ENCODE assay signal across 18 mouse cellular contexts in the genomic region with DNA sequence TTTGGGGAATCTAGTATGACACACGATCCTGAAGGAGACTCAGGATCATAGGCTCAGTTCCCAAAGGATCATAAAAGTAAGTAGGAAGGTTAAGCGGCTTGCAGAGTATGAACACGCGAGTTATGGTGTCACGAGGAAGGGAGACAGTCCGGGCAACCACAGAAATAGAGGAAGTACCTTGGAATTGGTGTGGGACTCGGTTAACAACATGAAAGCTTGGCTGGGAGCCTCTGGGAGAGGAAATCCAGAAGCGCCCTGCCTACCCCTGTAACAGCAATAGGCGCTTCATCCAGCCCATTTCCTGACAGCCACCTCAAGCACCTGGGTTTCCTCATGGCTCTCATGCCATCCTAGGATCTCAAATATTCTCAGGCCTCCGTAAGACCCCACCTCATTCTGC. TPM values are rescaled to one million over a fixed set of nuclear protein-coding genes. Genes with fewer than 3 reads are reported as not detected.
DNase-seq lines count a peak whose midpoint lies in the region; ATAC-seq and TF ChIP-seq lines count a peak whose summit lies in the region.
"Had no signal": no experiment of that assay in that cellular context is flagged by ENCODE, and none has a peak within 500 bp of the region (broad histone marks: within the 10 kb centered on the region; RNA-seq: fewer than 3 reads in every experiment).

No protein-coding gene starts in this region.

- H3K27me3 ChIP-seq in heart, embryonic 11.5 days (ENCODE audit: control insufficient read depth, insufficient read depth, low read length) = peaks cover 4% of the 10 kb centered on the region; the same call in 1 of the 2 replicates
- H3K27me3 ChIP-seq in lung, embryonic 14.5 days (ENCODE audit: insufficient read depth, low read length) = no peaks in the 10 kb centered on the region
- no peaks in the 10 kb centered on the region for H3K27me3 ChIP-seq in liver, embryonic 14.5 days (ENCODE audit: control insufficient read depth, insufficient read depth, low read length)
- H3K27me3 ChIP-seq in hindbrain, postnatal 0 days (ENCODE audit: insufficient read depth, low read length) = no peaks in the 10 kb centered on the region
- H3K27me3 ChIP-seq: hindbrain, embryonic 15.5 days had no signal

- no peak for TF ChIP-seq EP300 in liver, embryonic 14.5 days (IDR thresholded peaks at IDR 0.05; ENCODE audit: low read depth)

- peaks cover 24% of the 10 kb centered on the region for H3K4me1 ChIP-seq in heart, embryonic 11.5 days (ENCODE audit: control insufficient read depth, insufficient read depth, low read length)
- H3K4me1 ChIP-seq in lung, embryonic 14.5 days (ENCODE audit: insufficient read depth) = peaks cover 39% of the 10 kb centered on the region
- peaks cover 34 to 56% of the 10 kb centered on the region in 2 experiments for H3K4me1 ChIP-seq in liver, embryonic 14.5 days (replicated peaks; ENCODE audit: control insufficient read depth in 2 of 2, insufficient read depth in 2 of 2, low read length in 1 of 2)
- peaks cover 6% of the 10 kb centered on the region for H3K4me1 ChIP-seq in hindbrain, postnatal 0 days (ENCODE audit: insufficient read depth, low read length)

- no peak overlapping the region for H3K4me3 ChIP-seq in heart, embryonic 11.5 days (ENCODE audit: low read depth, low read length)
- peak overlapping the region; percentile 7; the same call in 1 of the 2 replicates for H3K4me3 ChIP-seq in lung, embryonic 14.5 days (ENCODE audit: low read depth, low read length)
- peak overlapping the region; percentile 43 to 44 for H3K4me3 ChIP-seq in liver, embryonic 14.5 days (ENCODE audit: insufficient read depth in 1 of 2, low read depth in 2 of 2, low read length in 2 of 2)
- no peak overlapping the region for H3K4me3 ChIP-seq in hindbrain, postnatal 0 days (ENCODE audit: low read length)
- H3K4me3 ChIP-seq: hindbrain, embryonic 15.5 days; left cerebral cortex, adult 2 months; limb, embryonic 10.5 days had no signal

- ATAC-seq in heart, embryonic 11.5 days (replicated peaks; ENCODE audit: insufficient number of reproducible peaks, low FRiP score, low TSS enrichment) = no peak
- no peak for ATAC-seq in lung, embryonic 14.5 days (ENCODE audit: insufficient read depth)
- peak; percentile 66 for ATAC-seq in common myeloid progenitor, adult 5-6 weeks (replicated peaks; ENCODE audit: low read depth, poor library complexity, severe bottlenecking)
- ATAC-seq in liver, embryonic 14.5 days (ENCODE audit: insufficient read depth) = peak; percentile 4; the same call in 1 of the 2 replicates
- ATAC-seq in hindbrain, postnatal 0 days = no peak
- ATAC-seq: forebrain, embryonic 14.5 days had no signal

- intact Hi-C loops in heart, postnatal 36 days (cut with DNase I) = no loop called here

- peak overlapping the region; percentile 0; the same call in 1 of the 2 replicates for H3K4me2 ChIP-seq in heart, embryonic 11.5 days
- peak overlapping the region; percentile 53 for H3K4me2 ChIP-seq in lung, embryonic 14.5 days
- H3K4me2 ChIP-seq in liver, embryonic 14.5 days (ENCODE audit: low read depth) = peak overlapping the region; percentile 76
- H3K4me2 ChIP-seq in hindbrain, postnatal 0 days (ENCODE audit: low read depth, low read length) = no peak overlapping the region
- H3K4me2 ChIP-seq: hindbrain, embryonic 15.5 days had no signal

- TF ChIP-seq CTCF in lung, embryonic 14.5 days (IDR thresholded peaks at IDR 0.05; ENCODE audit: low read depth) = no peak
- no peak for TF ChIP-seq CTCF in liver, embryonic 14.5 days (IDR thresholded peaks at IDR 0.05; ENCODE audit: low read depth)
- no peak for TF ChIP-seq CTCF in hindbrain, postnatal 0 days (IDR thresholded peaks at IDR 0.05; ENCODE audit: low read depth)

- H3K9ac ChIP-seq in heart, embryonic 11.5 days (ENCODE audit: low read depth, low read length) = no peak overlapping the region
- H3K9ac ChIP-seq in lung, embryonic 14.5 days = no peak overlapping the region
- H3K9ac ChIP-seq in liver, embryonic 14.5 days (replicated peaks) = peak overlapping the region; percentile 72
- H3K9ac ChIP-seq in hindbrain, postnatal 0 days (replicated peaks; ENCODE audit: low read length) = no peak overlapping the region
- H3K9ac ChIP-seq: hindbrain, embryonic 15.5 days had no signal

- WGBS in heart, embryonic 11.5 days (ENCODE audit: insufficient replicate concordance) = 79% methylated on average over 10 of the region's 10 CpGs
- 77% methylated on average over 10 of the region's 10 CpGs for WGBS in lung, embryonic 14.5 days
- 64% methylated on average over 10 of the region's 10 CpGs for WGBS in liver, embryonic 14.5 days (ENCODE audit: insufficient replicate concordance)
- 88% methylated on average over 10 of the region's 10 CpGs for WGBS in hindbrain, postnatal 0 days

- no peaks in the 10 kb centered on the region for H3K9me3 ChIP-seq in heart, embryonic 11.5 days (replicated peaks; ENCODE audit: control insufficient read depth, low read length)
- no peaks in the 10 kb centered on the region for H3K9me3 ChIP-seq in lung, embryonic 14.5 days (ENCODE audit: low read depth, low read length)
- H3K9me3 ChIP-seq in liver, embryonic 14.5 days (ENCODE audit: control insufficient read depth, low read length) = no peaks in the 10 kb centered on the region
- no peaks in the 10 kb centered on the region for H3K9me3 ChIP-seq in hindbrain, postnatal 0 days (ENCODE audit: low read length)
- H3K9me3 ChIP-seq: hindbrain, embryonic 15.5 days; limb, embryonic 10.5 days had no signal

- no peak overlapping the region for H3K27ac ChIP-seq in heart, embryonic 11.5 days (ENCODE audit: low read depth, low read length)
- H3K27ac ChIP-seq in lung, embryonic 14.5 days (ENCODE audit: low read depth) = no peak overlapping the region
- H3K27ac ChIP-seq in liver, embryonic 14.5 days = peak overlapping the region; percentile 82
- no peak overlapping the region for H3K27ac ChIP-seq in hindbrain, postnatal 0 days
- H3K27ac ChIP-seq: hindbrain, embryonic 15.5 days; left cerebral cortex, adult 2 months; limb, embryonic 10.5 days had no signal

- H3K36me3 ChIP-seq in heart, embryonic 11.5 days (ENCODE audit: control insufficient read depth, insufficient read depth, low read length) = no peaks in the 10 kb centered on the region
- H3K36me3 ChIP-seq in lung, embryonic 14.5 days (ENCODE audit: insufficient read depth) = peaks cover 12% of the 10 kb centered on the region
- peaks cover 15% of the 10 kb centered on the region for H3K36me3 ChIP-seq in liver, embryonic 14.5 days (replicated peaks; ENCODE audit: control insufficient read depth, insufficient read depth, low read depth)
- no peaks in the 10 kb centered on the region; the same call in 1 of the 2 replicates for H3K36me3 ChIP-seq in hindbrain, postnatal 0 days (ENCODE audit: insufficient read depth, low read length)
- H3K36me3 ChIP-seq: limb, embryonic 10.5 days had no signal

- no peak for DNase-seq in heart, adult 9 months (ENCODE audit: low spot score in 2 of 2)
- no peak for DNase-seq in lung, embryonic 14.5 days
- DNase-seq in lung, postnatal 4 days = no peak
- DNase-seq in liver, embryonic 14.5 days (ENCODE audit: low read depth in 3 of 3, low spot score in 3 of 3) = no peak
- DNase-seq in hindbrain, postnatal 0 days (ENCODE audit: low spot score) = no peak
- DNase-seq in heart, postnatal 36 days = no peak
- DNase-seq: adrenal gland, postnatal 10 days; B cell, adult 2 months; cerebellum, adult 8-10 months; kidney, adult 8-10 months; lung, adult 2 months; thymus, postnatal 36 days had no signal

RNA-seq across cellular contexts. Expression of a gene that starts 7.3 kb away (rescaled TPM):
- 67.7 and 75.4 TPM in 2 replicates for polyA plus RNA-seq in heart, embryonic 11.5 days (2014; fragmentation: Nextera tagmentation; extraction: Ambion mirVana)
- polyA plus RNA-seq in lung, embryonic 14.5 days (2014; fragmentation: Nextera tagmentation; extraction: Ambion mirVana) = 167 and 173 TPM in 2 replicates
- total RNA-seq in common myeloid progenitor, adult 5-6 weeks (2017) = 26.4 and 32.5 TPM in 2 replicates
- polyA plus RNA-seq in liver, embryonic 14.5 days (2012; rRNA removed) = 22.0 and 39.4 TPM in 2 replicates
- 41.8 and 45.1 TPM in 2 replicates for polyA plus RNA-seq in liver, embryonic 14.5 days (2014; fragmentation: Nextera tagmentation; extraction: Ambion mirVana)
- 35.1 and 35.3 TPM in 2 replicates for total RNA-seq in hindbrain, postnatal 0 days (2014; rRNA removed)
- polyA plus RNA-seq in hindbrain, postnatal 0 days (2015; fragmentation: Nextera tagmentation; extraction: Ambion mirVana) = 109 and 118 TPM in 2 replicates
- total RNA-seq in heart, postnatal 36 days (2021) = 10 to 100 TPM; 18.9 to 20.1 TPM

RNA-seq across cellular contexts. Expression of a gene that starts 39.7 kb away (rescaled TPM):
- polyA plus RNA-seq in heart, embryonic 11.5 days (2014; fragmentation: Nextera tagmentation; extraction: Ambion mirVana) = 43.5 and 54.0 TPM in 2 replicates
- polyA plus RNA-seq in lung, embryonic 14.5 days (2014; fragmentation: Nextera tagmentation; extraction: Ambion mirVana) = 104 and 105 TPM in 2 replicates
- 46.6 and 49.2 TPM in 2 replicates for total RNA-seq in common myeloid progenitor, adult 5-6 weeks (2017)
- polyA plus RNA-seq in liver, embryonic 14.5 days (2012; rRNA removed) = 22.0 and 22.9 TPM in 2 replicates
- 25.4 and 28.5 TPM in 2 replicates for polyA plus RNA-seq in liver, embryonic 14.5 days (2014; fragmentation: Nextera tagmentation; extraction: Ambion mirVana)
- 38.2 and 39.2 TPM in 2 replicates for total RNA-seq in hindbrain, postnatal 0 days (2014; rRNA removed)
- 30.4 and 35.2 TPM in 2 replicates for polyA plus RNA-seq in hindbrain, postnatal 0 days (2015; fragmentation: Nextera tagmentation; extraction: Ambion mirVana)
- total RNA-seq in heart, postnatal 36 days (2021) = 10 to 100 TPM; 14.0 to 15.7 TPM

Comparison
In these comparisons a context has a peak if more than half of its experiments do, and no peak if none do; other contexts are left out.
1. ATAC-seq: peak in common myeloid progenitor, adult 5-6 weeks (single experiment) and liver, embryonic 14.5 days (single experiment); none in heart, embryonic 11.5 days (single experiment), lung, embryonic 14.5 days (single experiment) and hindbrain, postnatal 0 days (single experiment).
2. H3K4me3 ChIP-seq: peak in lung, embryonic 14.5 days (single experiment) and liver, embryonic 14.5 days (2 of 2); none in heart, embryonic 11.5 days (single experiment) and hindbrain, postnatal 0 days (single experiment).